Mouse (Mus musculus) E14TG2a.4 (cell line): ENCODE measurements around the gene Rnasel.

Source experiments
- CTCF ChIP-seq: conservative IDR thresholded peaks from 2 replicates; pipeline ENCODE4 v1.5.1; 2014; ENCODE audit warnings: low read length
- NANOG ChIP-seq: IDR thresholded peaks from 2 replicates; pipeline ENCODE4 v1.6.1; 2014; ENCODE audit warnings: borderline replicate concordance, low read length, mixed read lengths
- POU5F1 ChIP-seq: IDR thresholded peaks from 2 replicates; pipeline ENCODE4 v1.6.1; 2014; ENCODE audit warnings: low read length, borderline replicate concordance

- TF ChIP-seq CTCF (no peak), POU5F1 (no peak), NANOG (no peak)
Observed at GRCm38 (mm10) chr1:153794241-153794640, 45.0 kb downstream of the Rnasel start.
